Mouse (Mus musculus) spleen, adult 18-20 months (tissue): Measurements from ENCODE around the gene Bahcc1.

ENCODE experiments used
- DNase-seq, 2 experiments: peaks; one replicate each; pipeline ENCODE4 v3.0.0; 2022; ENCODE audit warnings: mixed read lengths in 2 of 2

The Bahcc1 gene

DNA sequence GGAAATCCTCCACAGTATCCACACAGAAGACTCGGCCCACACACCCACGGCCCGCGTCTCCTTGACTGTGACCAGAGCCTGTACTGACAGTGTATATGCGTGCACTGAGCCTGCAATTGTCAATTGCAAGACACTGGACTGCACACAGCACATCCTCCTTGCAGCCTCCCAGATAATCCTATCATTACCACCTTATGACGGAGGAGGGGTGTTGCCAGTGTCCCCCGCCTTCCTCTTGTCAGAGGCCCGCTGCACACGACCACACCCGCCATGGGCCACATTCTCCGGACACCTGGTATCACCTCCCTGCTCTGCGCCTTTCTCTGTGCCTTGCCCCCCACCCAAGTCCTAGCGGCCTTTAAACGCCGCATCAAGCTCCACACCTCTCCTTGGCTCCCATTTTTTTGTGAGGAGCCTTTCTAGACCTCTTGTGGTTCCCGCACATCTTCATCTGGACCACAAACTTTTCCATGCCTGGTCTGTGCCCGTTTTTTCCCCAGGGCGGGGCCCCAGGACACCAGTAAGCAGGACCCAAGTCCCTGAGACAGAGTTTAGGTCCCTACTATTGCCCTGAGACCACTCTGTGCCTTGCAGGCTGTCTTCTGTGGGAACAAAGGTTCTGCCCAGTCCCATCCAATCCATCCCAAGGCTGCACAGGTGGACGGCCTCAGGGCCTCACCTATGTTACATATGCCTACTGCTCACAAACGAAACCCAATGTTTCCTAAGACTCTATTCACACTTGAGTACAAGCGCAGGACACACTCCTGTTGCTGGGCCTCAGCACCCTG lies 71.0 kb downstream of the Bahcc1 start:
- DNase-seq, result no peak

DNA sequence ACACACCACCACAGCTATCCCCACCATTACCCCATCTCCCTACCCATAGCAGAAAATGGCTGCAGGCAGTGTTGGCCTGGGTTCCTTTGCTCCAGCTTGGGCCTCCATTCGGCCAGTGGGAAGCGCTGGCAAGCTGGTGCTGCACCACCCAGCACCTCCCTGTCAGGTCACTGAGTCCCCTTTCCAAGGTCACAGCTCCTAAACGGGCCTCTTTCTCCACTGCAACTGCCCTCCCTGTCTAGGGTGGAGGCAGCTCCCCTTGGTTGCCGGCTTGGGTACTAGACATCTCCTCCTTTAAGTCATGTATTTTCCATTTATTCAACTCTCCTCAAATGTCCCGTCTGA lies 71.6 kb downstream of the Bahcc1 start:
- no peak for DNase-seq

DNA sequence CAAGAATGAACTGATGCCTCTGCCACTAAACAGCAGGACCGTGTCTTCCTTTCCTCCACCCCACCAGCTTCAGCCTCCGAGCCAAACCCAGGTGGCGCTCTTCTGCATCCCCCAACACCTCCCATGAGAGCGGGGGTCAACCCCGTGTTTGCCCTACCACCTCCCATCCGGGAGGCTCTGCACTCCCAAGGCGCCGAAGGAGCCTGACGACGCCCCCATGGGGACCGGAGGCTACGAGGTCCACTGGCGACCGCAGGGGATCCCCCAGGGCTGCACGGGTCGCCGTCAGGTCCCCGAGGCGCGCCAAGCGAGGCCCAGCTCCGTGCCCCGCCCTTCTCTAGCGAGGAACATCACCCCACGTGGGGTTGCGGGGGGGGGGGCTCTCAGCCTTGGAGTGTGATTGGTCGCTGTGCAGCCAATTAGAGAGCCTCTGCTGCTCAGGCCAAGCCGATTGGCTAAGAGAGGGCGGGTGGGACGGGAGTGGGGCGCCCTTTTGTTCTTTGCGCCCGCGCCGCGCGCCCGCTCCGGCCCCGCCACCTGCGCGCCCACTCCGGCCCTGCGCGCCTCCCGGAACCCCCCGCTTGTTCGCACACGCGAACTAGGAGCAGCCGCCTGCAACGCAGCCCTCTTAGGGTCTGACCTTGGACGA lies 72.3 kb downstream of the Bahcc1 start:
- DNase-seq, result peak; percentile 84

DNA sequence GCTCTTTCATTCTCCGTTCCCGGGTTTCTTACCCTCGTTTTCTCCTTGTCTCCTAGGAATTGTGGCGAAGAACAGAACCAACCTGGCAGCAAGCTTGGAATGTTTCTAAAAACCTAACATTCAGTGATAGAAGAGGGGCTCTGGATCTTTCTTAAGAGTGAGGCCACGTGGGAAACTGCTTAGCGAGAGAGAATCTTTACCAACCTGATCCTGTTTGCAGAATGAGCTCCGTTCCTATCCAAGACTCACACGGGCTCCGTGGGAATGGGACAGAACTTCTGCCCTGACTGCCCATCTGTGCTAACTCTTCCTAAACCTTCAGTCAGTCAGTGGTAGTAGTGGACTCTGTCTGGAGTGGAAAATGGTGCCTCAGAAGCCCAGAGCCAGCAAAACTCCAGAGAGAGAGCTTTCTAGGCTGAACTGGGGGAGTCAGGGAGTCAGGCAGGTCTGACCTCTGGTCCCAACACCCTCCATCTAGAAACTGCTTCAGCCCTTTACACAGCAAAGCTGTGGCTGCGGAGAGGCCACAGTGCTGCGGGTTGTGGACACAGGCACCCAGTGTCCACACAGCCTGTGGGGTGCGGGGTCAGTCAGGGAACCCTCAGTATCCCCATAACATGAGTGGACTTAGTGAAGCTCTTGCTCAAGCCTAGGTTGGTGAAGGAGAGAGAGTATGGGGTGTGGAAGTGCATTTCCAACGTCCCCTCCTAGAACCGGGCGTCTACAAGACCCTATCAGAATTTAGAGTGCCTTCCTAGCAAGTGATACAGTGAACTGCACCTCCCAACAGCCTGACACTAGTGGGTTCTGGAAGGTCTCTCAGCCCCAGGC lies 73.0 kb downstream of the Bahcc1 start:
- DNase-seq, result no peak

DNA sequence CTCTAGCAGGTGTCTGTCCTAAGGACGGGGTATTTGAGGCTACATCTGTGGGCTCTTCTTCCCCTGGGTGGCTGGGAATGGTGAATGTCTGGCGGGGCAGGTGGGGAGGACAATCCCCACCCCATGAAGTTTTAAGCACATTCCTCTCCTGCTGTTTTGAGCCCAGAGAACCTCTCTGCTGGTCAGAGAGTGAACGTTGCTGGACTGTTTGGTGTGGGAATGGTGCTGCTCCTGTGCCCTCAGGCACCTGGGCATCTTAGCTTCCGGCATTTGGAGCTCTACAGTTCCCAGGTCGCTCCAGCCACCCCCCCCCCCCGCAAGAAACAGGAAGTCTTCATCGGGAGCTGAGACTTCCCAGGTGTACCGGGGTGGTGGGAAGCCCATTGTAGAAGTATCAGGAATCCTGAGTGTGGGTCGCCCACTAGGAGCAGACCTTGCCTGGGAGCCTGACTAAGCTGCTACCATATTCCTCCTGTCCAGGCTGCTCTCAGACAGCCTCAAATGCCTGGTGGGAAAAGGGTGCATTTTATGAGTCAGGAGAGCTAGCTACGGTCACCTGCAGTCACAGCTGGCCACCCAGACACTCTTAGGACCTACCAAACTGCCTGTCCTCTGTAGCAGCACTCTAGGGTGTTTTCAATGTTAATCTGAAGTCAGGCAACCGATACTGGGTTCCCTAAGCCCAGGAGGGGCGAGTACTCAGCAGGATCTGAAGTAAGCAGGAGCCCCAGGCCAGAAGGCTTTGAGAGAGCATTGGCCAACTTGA lies 73.8 kb downstream of the Bahcc1 start:
- no peak for DNase-seq

DNA sequence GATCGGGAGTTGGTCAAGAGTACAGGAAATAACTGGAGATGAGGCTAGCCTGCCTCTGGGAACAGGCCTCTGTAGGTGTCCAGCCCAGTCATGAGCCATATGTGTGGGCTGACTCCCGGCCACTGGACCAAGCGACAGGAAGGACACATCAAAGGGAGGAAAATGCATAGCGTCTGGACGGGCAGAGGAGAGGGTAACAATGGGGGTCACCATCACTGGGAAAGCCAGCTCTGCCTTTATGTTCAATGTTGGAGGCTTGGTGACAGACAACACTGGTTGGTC lies 74.3 kb downstream of the Bahcc1 start:
- DNase-seq, result no peak

DNA sequence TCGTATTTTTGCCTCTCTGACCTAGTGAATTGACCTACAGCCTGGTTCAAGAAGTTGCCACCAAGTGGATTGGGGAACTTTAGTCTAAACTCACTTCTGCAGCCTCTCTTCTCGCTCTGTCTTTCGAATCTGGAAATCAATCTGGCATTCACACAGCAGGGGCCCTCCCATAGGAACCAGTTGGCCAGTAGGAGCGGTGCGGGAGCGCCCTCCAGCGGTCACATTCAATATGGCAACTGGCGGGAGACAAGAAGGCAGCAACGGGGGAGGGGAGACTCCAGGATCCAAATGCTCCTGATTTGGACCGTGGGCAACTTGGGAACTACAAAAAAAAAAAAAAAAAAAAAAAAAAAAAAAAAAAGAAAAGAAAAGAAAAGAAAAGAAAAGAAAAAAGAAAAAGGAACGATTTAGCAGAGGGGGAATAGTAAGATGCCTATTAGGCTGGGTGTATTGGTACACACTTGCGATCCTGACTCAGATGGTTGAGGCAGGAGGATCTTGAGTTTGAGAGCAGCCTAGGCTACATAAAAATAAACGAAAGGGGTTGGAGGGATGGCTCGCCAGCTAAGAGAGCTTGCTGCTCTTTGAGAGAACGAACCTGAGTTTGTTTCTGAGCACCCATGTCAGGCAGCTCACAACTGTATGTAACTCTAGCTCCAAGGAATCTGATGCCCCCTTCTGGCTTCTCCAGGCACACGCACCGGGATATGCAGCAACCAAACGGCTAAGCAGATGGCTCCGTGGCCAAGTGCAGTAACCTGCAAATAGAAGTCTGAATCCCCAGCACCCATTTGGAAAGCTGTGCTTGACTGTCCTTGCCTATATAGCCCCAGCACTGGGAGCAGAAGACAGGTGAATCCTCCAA lies 75.1 kb downstream of the Bahcc1 start:
- DNase-seq, result peak; percentile 72 to 89

DNA sequence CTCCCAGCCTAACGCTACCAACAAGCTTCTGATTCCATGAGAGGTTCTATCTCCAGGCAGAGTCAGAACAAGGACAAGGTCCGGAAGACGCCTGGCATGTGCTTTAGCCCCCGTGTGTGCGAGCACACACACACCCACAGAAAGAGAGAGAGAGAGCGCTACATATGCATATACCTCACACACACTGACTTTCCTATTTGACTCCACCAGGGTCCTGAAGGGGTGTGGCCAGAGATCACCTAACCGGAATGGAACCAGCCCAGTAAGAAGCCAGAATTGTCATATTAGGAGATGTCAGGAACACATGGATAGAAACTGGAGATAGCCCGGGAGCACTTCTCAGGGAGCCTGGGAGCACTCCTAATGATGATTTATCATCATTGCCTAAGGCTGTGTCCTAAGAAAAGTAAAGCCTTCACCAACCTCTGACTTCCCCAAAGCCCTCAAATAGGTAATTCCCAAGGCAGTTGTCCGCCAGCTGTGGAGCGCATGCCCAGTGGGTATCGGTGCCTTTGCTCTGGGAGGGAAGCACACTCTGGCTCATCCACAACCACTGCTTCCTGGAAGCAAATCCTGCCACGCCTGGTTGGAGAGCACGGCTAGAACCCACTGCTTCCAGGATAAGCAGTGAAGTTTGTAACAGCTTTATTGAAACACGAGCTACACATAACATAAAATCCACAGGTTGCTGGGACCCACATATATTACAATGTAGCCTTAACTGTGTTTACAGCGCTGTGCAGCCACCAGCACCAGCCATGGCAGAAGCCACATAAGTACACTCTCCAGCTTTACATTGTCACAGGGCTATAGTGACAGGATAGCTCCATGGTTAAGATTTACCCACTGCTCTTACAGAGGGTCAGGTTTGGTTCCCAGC lies 75.9 kb downstream of the Bahcc1 start:
- DNase-seq, result peak in 1 of 2 experiments; percentile 1

DNA sequence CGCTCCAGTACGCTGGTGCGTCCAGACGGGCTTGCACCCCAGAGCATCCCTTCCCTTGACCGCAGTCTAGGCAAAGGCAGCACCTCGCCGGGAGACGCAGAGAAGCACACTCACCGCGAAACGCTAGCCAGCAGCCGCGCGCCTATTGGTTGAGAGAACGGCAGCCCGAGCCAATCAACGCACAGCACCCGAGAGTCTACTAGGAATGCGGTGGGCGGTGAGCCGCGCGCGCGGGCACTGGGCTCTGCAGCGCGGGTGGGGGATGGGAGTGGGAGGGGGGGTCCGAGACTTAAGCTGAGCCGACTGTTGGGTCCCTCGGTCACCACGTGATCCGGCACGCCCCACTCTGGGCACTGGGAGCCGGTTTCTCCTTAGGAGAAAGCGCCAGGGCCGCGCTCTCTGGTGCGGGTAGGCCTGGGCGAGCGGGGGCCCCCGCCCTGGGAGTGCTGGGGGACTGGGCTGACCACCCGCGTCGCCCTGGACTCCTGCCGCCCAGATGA lies 78.1 kb downstream of the Bahcc1 start:
- peak; percentile 52 to 60 for DNase-seq

DNA sequence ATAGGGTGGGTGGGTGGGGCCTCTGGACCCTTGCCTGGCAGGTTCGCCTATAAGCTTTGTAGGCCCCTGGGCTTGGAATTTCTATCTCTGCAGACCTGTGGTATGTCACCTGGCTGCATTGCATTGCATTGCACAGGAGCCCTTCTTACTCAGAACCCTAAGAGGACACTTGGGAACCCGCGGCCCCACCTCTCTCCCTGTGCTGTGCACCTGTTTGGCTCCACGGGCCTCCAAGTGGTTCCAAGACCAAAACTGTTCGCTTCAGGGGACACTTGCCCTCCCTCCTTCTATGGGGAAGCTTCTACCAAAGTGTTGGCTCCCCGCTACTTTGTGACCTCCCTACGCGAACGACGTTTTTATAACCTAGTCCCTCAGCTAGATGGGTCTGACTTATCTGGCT lies 78.8 kb downstream of the Bahcc1 start:
- DNase-seq, result no peak

DNA sequence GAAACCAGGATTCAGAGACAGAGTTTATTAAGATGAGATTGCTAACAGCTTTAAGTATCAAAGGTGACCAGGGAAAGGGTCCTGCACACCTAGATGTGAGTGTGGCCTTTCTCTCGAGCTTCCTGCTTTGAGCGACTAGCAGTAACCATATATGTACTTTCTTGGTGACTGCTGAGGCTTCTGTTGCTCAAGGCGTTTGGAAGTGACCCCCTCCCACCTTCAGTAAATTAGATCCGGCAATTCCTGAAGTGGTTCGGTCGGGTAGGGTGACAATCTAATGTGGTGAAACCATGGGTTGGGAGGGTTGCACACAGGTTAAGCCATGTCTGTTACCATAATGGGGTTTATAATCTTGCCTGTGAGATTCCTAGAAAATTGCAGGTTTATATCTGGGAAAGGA lies 79.3 kb downstream of the Bahcc1 start:
- DNase-seq, result no peak

DNA sequence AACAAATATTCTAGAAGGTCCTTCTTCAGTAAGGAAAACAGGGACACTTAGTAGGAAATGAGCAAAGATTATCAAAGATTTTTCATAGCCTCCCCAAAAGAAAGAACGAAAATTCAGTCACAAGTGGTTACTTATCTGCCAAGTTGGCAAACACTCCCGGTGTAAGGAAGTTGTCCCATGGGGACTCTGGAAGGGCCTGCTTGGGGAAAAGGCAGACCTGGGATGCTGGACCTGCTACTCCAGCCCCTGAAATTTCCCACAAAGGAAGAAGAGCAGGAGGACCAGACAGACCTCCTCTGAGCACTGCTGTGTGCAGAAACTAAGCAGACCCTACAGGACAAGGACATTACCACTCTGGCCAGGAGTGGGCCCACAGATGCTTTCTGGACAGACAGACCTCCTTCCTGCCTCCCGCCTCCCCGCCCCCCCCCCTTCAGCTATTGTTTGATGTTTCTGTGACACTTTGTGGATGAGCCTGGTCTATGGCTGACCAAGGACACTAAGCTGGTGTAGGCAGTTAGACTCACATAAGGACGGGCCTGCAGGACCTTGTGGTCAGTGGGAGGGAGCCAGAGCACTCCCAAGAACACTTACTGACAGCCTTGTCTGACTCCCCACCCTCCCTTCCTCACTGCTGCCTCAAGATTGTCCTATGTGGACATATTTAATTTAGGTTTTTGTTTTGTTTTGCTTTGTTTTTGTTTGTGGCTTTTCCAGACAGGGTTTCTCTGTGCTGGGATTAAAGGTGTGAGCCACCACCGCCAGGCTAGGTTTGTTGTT lies 81.3 kb downstream of the Bahcc1 start:
- no peak for DNase-seq

DNA sequence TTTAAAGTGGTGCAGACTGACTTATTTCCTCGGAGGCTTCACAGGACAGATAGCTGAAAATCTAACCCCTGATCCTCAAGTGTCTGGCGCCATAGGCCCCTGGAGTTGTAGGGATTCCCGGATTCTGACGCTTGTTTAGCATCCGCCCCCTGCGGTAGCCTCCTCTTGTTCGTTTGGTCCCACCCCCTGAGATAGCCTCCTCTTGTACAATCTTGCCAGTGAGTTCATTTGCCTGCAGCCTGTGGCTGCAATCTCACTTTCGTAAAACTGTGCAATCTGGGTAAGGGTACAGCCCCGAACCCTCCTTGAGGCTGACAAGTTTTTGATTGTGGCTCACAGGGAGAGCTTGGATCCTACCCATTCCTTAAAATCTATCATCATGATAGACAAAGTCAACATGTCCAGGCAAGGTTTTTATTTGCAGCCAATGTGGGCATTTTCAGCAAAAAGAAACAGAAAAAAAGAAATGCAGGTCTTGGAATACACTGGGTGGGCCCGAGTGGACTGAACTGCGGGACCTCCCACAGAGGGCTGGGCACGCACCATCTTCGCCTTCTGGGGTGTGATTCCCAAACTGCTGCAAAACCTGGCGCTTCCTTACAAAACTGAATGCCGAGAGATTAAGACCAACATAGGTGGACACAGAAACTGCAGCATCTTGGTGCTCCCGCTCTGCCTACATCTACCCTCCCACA lies 82.1 kb downstream of the Bahcc1 start:
- peak in 1 of 2 experiments; percentile 2 for DNase-seq

DNA sequence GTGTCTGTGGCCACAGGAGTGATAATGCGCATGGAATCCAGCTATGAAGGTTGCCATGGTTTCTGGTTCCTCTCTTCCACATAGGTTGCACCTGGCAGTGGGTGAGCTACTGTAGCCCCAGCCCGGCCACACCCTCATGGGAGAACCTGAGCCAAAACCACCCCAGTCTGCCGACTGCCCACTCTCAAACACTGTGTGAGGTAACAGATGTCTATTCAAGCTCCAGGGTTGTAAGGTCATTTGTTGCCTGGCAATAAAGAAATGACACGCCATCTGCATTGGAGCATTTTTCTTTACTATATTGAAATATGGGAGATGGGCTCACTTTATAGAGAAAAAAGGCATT lies 82.6 kb downstream of the Bahcc1 start:
- peak in 1 of 2 experiments; percentile 4 for DNase-seq

DNA sequence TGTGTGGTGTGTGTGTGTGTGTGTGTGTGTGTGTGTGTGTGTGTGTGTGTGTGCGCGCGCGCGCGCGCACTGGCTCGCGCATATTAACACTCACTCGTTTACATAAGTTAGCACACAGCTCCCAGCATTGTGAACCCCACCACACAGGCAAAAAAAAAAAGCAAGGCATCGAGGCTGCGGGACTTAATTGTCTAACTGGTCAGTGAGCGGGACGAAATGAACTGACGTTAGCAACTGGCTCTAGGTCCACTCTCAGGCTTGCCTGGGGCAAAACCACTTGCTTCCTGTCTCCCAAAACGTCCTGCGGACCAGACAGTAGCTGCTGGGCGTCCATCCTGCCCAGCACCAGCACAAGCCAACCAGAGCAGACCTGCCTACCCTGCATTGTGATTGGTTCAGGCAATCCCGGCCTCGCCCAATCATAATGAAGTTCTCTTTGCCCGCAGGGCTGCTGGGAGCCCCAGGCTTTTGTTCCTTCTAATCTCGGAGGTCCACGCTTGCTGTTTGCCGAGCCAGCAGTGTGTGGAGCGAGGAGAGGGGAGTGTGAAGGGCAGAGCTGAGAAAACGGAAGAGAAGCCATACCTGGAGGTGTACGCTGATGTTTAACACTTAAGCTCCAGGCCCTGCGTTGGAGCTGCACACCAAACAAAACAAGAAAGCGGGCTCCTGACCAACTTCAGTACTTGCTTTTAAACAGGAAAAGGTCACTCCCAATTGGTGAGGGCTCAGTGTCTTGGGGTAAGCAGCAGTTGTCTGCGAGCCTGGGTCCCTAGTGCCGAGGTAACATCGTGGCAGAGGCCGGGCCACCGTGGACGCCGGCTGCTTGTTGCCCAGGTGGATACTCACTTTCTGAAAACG lies 83.3 kb downstream of the Bahcc1 start:
- DNase-seq, result peak; percentile 72 to 79

DNA sequence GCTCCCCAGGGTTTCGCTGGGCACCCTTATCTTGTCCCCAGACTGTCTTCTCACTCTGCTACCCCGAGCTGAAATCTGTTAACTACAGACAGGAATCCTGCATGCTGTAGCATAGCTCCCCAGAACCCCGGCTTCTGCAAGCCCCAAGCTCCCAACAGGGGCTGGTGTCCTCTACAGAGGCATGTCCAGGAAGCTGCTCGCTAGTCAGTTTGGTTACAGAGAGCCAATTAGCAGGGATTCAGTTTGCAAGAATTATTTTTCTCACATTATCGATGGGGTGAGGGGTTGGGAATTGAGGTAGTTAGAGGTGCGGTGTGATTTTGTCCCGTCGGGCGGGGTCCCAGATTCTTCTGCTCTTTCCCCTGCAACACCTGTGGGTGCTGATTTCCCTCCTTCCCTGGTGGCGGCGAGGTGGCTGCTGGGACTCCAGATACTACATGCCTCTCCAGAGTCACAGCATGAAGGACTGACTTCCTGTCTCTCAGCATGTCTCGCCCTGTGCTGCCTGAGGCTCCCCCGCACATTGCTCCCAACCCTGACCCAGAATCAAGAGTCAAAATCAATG lies 84.0 kb downstream of the Bahcc1 start:
- DNase-seq, result peak in 1 of 2 experiments; percentile 5

DNA sequence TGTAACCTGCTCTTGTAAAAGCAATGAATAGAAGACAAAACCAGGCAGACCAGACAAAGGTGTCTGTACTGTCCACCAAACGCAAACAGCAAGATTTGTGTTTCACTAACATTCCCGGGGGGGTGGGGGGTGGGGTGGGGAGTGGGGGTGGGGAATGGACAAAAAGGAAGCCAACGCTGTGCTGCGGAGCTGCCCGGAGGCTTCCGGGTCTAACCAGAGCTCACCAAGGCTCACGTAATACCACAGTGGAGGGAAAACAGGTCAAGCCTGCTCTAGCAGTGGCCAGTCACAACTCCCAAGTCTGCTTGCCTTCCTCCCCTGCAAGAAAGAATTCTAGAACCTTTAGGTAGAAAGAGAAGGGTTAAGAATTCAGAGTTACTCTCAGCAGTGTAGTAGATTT lies 84.7 kb downstream of the Bahcc1 start:
- DNase-seq, result peak in 1 of 2 experiments; percentile 1

DNA sequence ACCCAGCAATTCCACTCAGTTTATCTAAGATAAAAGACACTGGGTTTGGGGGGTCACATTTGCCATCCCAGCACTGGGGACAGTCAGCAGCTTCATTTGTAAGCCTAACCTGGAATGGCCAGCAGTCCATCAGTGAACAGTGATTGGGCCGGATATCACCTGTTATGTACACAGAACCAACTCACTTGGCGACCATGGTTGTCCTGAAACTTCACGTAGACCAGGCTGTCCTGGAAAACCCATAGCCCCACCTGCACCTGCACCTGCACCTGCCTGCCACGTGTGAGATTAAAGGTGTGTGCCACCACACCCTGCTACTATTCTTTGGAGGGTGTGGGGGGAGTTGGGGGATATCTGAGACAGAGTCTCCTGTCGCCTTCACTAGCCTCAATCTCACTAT lies 86.6 kb downstream of the Bahcc1 start:
- DNase-seq, result no peak
